Mouse (Mus musculus) brain, adult 10 weeks (tissue): ENCODE measurements around the gene Cd248. TPM values are rescaled to one million over a fixed set of nuclear protein-coding genes. Genes with fewer than 3 reads are reported as not detected.

ENCODE experiments used
- polyA plus RNA-seq: library from polyadenylated mRNA; stranded (reverse); fragments of 350-450 nt; fragmentation: Illumina TruSeq; extraction: RNeasy Lipid Tissue Mini Kit (QIAGEN cat#74804); gene quantifications from one replicate; pipeline ENCODE4 v1.2.3, GENCODE M21; 2015; ENCODE audit warnings: low read depth, low replicate concordance

Cd248 gene
- 3.2 TPM for polyA plus RNA-seq

GRCm38 (mm10) chr19:5067867-5068569 lies at the start of gene Cd248:
Gene Cd248 (plus strand): TSS chr19:5068078.

GRCm38 (mm10) chr19:5023621-5024479 lies 44.0 kb upstream of the Cd248 start, which contains the start of gene Slc29a2:
Gene Slc29a2 (plus strand): TSS chr19:5023860.

GRCm38 (mm10) chr19:5038709-5039156 lies 29.1 kb upstream of the Cd248 start, which contains the start of the genes B4gat1 and AC124502.3:
Gene B4gat1 (plus strand): TSS chr19:5038826.
Gene AC124502.3 (plus strand): TSS chr19:5038891.

GRCm38 (mm10) chr19:5040862-5041523 lies 26.9 kb upstream of the Cd248 start, which contains the start of gene Brms1:
Gene Brms1 (plus strand): TSS chr19:5041354.

GRCm38 (mm10) chr19:5050047-5050905 lies 17.6 kb upstream of the Cd248 start, which contains the start of gene Rin1:
Gene Rin1 (plus strand): TSS chr19:5050481.

GRCm38 (mm10) chr19:5085145-5085863 lies 17.4 kb downstream of the Cd248 start, which contains the start of gene Tmem151a:
Gene Tmem151a (minus strand): TSS chr19:5085531.

GRCm38 (mm10) chr19:5087884-5088728 lies 20.2 kb downstream of the Cd248 start, which contains the start of gene Yif1a:
Gene Yif1a (plus strand): TSS chr19:5088538.

GRCm38 (mm10) chr19:5098363-5099143 lies 30.7 kb downstream of the Cd248 start, which contains the start of gene Cnih2:
Gene Cnih2 (minus strand): TSS chr19:5098521.

GRCm38 (mm10) chr19:5106731-5107191 lies 38.9 kb downstream of the Cd248 start, which contains the start of gene Rab1b:
Gene Rab1b (minus strand): TSS chr19:5107072.

GRCm38 (mm10) chr19:5118384-5118698 lies 50.5 kb downstream of the Cd248 start, which contains the start of gene Klc2:
Gene Klc2 (minus strand): TSS chr19:5118560.

Other genes with a start within 250 kb of the Cd248 start
- gene Ccs, start 228.7 kb upstream of the Cd248 start, polyA plus RNA-seq, result 37.6 TPM
- 1.8 TPM for gene Ccdc87, start 228.7 kb upstream of the Cd248 start, polyA plus RNA-seq
- gene Ctsf, start 212.9 kb upstream of the Cd248 start, polyA plus RNA-seq, result 85.3 TPM
- 1.2 TPM for gene Actn3, start 190.2 kb upstream of the Cd248 start, polyA plus RNA-seq
- gene Zdhhc24, start 189.4 kb upstream of the Cd248 start, polyA plus RNA-seq, result 23.6 TPM
- 26.4 TPM for gene Bbs1, start 161.4 kb upstream of the Cd248 start, polyA plus RNA-seq
- gene Dpp3, start 139.8 kb upstream of the Cd248 start, polyA plus RNA-seq, result 45.4 TPM
- gene Peli3, start 125.0 kb upstream of the Cd248 start, polyA plus RNA-seq, result 16.6 TPM
- 106 TPM for gene Mrpl11, start 105.9 kb upstream of the Cd248 start, polyA plus RNA-seq
- 12.4 TPM for gene Npas4, start 77.8 kb upstream of the Cd248 start, polyA plus RNA-seq
- 14.1 TPM for gene Slc29a2, start 44.2 kb upstream of the Cd248 start, polyA plus RNA-seq
- 133 TPM for gene B4gat1, start 29.3 kb upstream of the Cd248 start, polyA plus RNA-seq
- gene AC124502.3, start 29.2 kb upstream of the Cd248 start, polyA plus RNA-seq, result 3.9 TPM
- 31.7 TPM for gene Brms1, start 26.7 kb upstream of the Cd248 start, polyA plus RNA-seq
- gene Rin1, start 17.6 kb upstream of the Cd248 start, polyA plus RNA-seq, result 38.7 TPM
- 107 TPM for gene Tmem151a, start 17.5 kb downstream of the Cd248 start, polyA plus RNA-seq
- 32.8 TPM for gene Yif1a, start 20.5 kb downstream of the Cd248 start, polyA plus RNA-seq
- gene Cnih2, start 30.4 kb downstream of the Cd248 start, polyA plus RNA-seq, result 266 TPM
- gene Rab1b, start 39.0 kb downstream of the Cd248 start, polyA plus RNA-seq, result 157 TPM
- gene Klc2, start 50.5 kb downstream of the Cd248 start, polyA plus RNA-seq, result 211 TPM
- 37.4 TPM for gene Pacs1, start 205.0 kb downstream of the Cd248 start, polyA plus RNA-seq
- 163 TPM for gene Sf3b2, start 227.4 kb downstream of the Cd248 start, polyA plus RNA-seq
- gene Gal3st3, start 230.3 kb downstream of the Cd248 start, polyA plus RNA-seq, result 29.7 TPM